Mouse (Mus musculus) liver, adult 2 months (tissue): ENCODE results near the gene Amtn.
A peak's percentile ranks its signal among the peaks of the same experiment; 100 is the strongest.

Source experiments
- CTCF ChIP-seq: fragments of 200-500 bp; IDR thresholded peaks from 2 replicates; pipeline ENCODE4 v1.5.1; 2011; ENCODE audit warnings: low read depth, low read length, control low read depth
- POLR2A ChIP-seq: fragments of 200-500 bp; IDR thresholded peaks from 2 replicates; pipeline ENCODE4 v1.6.1; 2011; ENCODE audit warnings: low read length, control low read depth; ENCODE audit not compliant: insufficient read depth; ENCODE audit errors: extremely low read depth

GRCm38 (mm10) chr5:88364768-88365167 is 11.1 kb upstream of the Amtn start:
- no peak for TF ChIP-seq POLR2A
- TF ChIP-seq CTCF, result peak; percentile 46; the same call in 1 of the 2 replicates
